Mouse (Mus musculus) embryonic fibroblast, embryonic 13.5 days (primary cell): Measurements from ENCODE around the gene Jmjd4. TPM values are rescaled to one million over a fixed set of nuclear protein-coding genes. Genes with fewer than 3 reads are reported as not detected.

Experiments
- H3K27ac ChIP-seq: 2 replicates; pipeline ENCODE4 v1.5.1; 2012; ENCODE audit warnings: low read length, control low read depth, inconsistent platforms; ENCODE audit not compliant: insufficient read depth
- H3K4me1 ChIP-seq: 2 replicates; pipeline ENCODE4 v1.6.1; 2011; ENCODE audit warnings: low read length; ENCODE audit not compliant: control insufficient read depth, insufficient read depth
- H3K4me3 ChIP-seq: 2 replicates; pipeline ENCODE4 v1.5.1; 2011; ENCODE audit warnings: mild to moderate bottlenecking, control low read depth, low read length; ENCODE audit not compliant: insufficient read depth
- CTCF ChIP-seq: IDR thresholded peaks from 2 replicates; pipeline ENCODE4 v1.5.1; 2011; ENCODE audit warnings: mild to moderate bottlenecking, control low read depth, low read length, moderate library complexity, borderline replicate concordance; ENCODE audit not compliant: insufficient read depth
- POLR2A ChIP-seq: IDR thresholded peaks from 2 replicates; pipeline ENCODE4 v1.6.1; 2011; ENCODE audit warnings: low read depth, mild to moderate bottlenecking, control low read depth, low read length, moderate library complexity
- polyA plus RNA-seq: library from polyadenylated mRNA; stranded (reverse); fragments of >200 nt; gene quantifications from 2 replicates; pipeline ENCODE4 v1.2.4, GENCODE M21; 2011; ENCODE audit warnings: low read depth; ENCODE audit not compliant: missing spikeins, insufficient read length

Jmjd4 gene
- polyA plus RNA-seq, 1 experiment = 9.1 TPM

GRCm38 (mm10) chr11:59497747-59498146, 47.9 kb downstream of the Jmjd4 start:
- Histone ChIP-seq H3K4me3 (no peak overlapping the region), H3K27ac (no peak overlapping the region), H3K4me1 (no peaks in the 10 kb centered on the region)
- no peak for TF ChIP-seq POLR2A
- 0 out of 2 replicates have a peak, but pooled peaks have one; percentile 6 for TF ChIP-seq CTCF

DNA sequence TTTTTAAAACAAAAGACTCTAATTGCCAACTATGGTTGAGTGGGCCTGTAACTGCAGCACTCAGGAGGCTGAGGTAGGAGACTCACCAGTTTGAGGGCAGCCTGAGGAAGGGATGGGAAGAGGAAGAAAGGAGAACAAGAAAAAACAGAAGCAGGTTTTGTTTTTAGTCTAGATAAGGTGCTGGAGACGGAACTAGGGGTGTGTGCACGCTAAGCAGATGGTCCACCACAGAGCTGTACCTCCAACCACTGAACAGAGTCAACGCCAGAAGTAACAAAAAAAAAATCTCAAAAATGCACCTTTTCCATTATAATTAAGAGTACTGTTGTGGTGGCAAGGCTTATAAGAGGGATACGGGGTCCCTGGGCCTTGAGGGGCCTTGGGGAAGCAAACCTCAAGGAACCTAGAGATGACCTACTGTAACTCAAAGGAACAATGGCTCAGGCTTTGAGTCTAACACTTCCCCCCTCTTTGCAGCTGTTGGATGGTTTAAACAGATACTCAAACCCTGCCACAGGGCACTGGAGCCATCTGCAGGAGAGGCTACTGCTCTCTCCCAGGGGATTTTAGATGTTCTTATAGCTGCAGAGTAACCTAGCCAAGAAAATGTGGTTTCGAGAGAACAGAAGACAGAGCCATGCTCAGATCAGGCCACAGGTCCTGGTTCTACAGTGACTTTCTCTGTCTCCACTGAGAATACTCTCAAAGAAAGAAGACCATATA, 52.3 kb downstream of the Jmjd4 start:
- TF ChIP-seq POLR2A = no peak
- TF ChIP-seq CTCF = no peak
- Histone ChIP-seq H3K4me3 (no peak overlapping the region), H3K4me1 (0 out of 2 replicates have a peak, but pooled peaks cover 4% of the 10 kb centered on the region), H3K27ac (no peak overlapping the region)

GRCm38 (mm10) chr11:59505351-59505838, 55.5 kb downstream of the Jmjd4 start:
- H3K4me1 ChIP-seq = 0 out of 2 replicates have a peak, but pooled peaks cover 4% of the 10 kb centered on the region
- peak overlapping the region; percentile 87 for H3K27ac ChIP-seq
- TF ChIP-seq POLR2A = peak; percentile 78
- no peak for TF ChIP-seq CTCF
- peak overlapping the region; percentile 94 for H3K4me3 ChIP-seq

DNA sequence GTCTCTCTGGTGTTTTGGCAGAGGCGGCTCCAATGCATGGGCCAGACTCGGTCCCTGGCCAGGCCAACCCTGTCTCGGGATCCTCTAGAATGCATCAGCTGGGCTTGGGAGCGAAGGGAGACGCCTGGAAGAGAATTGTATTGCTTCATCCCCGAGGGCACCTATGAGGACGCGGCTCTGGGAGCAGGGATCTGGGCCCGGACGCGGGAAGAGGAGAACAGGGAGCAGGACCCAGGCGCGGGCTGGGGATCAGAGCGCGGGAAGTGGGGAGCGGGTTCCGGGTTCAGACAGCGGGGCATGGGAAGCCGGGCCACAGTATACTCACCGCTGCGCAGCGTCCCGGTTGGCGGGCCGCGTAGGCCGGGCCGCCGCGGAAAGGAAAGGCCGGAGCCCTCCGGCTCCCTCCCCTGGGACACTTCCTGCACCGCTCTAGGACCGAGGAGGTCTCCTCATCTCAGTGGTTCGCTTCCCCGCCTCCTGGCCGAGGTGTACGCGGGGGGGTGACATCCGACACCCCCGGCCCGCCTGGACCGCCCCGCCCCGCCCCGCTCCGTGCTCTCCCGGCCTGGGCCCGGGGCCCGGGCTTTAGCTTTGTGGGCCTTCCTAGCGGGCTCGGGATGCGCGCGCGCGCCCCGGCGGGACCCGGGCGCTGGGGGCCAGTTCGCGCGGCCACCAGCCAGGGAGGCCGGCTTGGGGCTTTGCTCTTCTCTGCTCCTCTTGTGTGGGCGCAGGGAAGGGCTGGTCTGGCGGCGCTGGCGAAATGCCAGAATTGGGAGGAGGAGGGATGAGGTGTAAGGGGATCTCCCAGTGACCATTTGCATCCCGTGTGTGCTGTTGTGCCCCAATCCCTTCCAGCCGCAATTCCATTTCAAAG, 56.2 kb downstream of the Jmjd4 start:
- no peak for TF ChIP-seq CTCF
- peak; percentile 63; the same call in 1 of the 2 replicates for TF ChIP-seq POLR2A
- Histone ChIP-seq H3K4me1 (0 out of 2 replicates have a peak, but pooled peaks cover 4% of the 10 kb centered on the region), H3K4me3 (peak overlapping the region; percentile 94), H3K27ac (peak overlapping the region; percentile 87)

- H3K4me3 ChIP-seq = peak overlapping the region; percentile 94
- TF ChIP-seq CTCF = no peak
- no peak; the same call in none of the 2 replicates for TF ChIP-seq POLR2A
- 0 out of 2 replicates have a peak, but pooled peaks cover 4% of the 10 kb centered on the region for H3K4me1 ChIP-seq
- peak overlapping the region; percentile 74 for H3K27ac ChIP-seq
Observed at GRCm38 (mm10) chr11:59506713-59507074, 56.8 kb downstream of the Jmjd4 start.

Other genes starting within 250 kb of the Jmjd4 start
- 28.3 and 32.5 TPM in 2 replicates for gene Mrpl55, start 247.6 kb upstream of the Jmjd4 start, polyA plus RNA-seq
- 7.2 and 7.7 TPM in 2 replicates for gene 2310033P09Rik, start 241.7 kb upstream of the Jmjd4 start, polyA plus RNA-seq
- 412 and 414 TPM in 2 replicates for gene Arf1, start 221.8 kb upstream of the Jmjd4 start, polyA plus RNA-seq
- not detected in 2 replicates for gene Wnt3a, start 159.3 kb upstream of the Jmjd4 start, polyA plus RNA-seq
- 7.5 and 7.6 TPM in 2 replicates for gene Wnt9a, start 143.1 kb upstream of the Jmjd4 start, polyA plus RNA-seq
- not detected in 2 replicates for gene Prss38, start 74.4 kb upstream of the Jmjd4 start, polyA plus RNA-seq
- gene Snap47, start 1.1 kb downstream of the Jmjd4 start, polyA plus RNA-seq = 90.8 and 91.0 TPM in 2 replicates
- gene Zfp867, start 22.4 kb downstream of the Jmjd4 start, polyA plus RNA-seq = 4.4 and 6.1 TPM in 2 replicates
- 23.6 and 25.4 TPM in 2 replicates for gene Zkscan17, start 76.7 kb downstream of the Jmjd4 start, polyA plus RNA-seq
- 0.79 TPM in 1 of 2 replicates, not detected in the other for gene Nlrp3, start 91.5 kb downstream of the Jmjd4 start, polyA plus RNA-seq
- gene Olfr222, start 126.2 kb downstream of the Jmjd4 start, polyA plus RNA-seq = not detected in 2 replicates
- not detected in 2 replicates for gene Olfr223, start 143.2 kb downstream of the Jmjd4 start, polyA plus RNA-seq
- 233 and 249 TPM in 2 replicates for gene Mprip, start 211.3 kb downstream of the Jmjd4 start, polyA plus RNA-seq